Mouse (Mus musculus) lung, embryonic 14.5 days (tissue): ENCODE data around the gene Pole4. TPM values are rescaled to one million over a fixed set of nuclear protein-coding genes. Genes with fewer than 3 reads are reported as not detected.

ENCODE experiments used
- ATAC-seq: fragments of 200-750 bp; cut with Nextera tagmentation; 2 replicates; pipeline ENCODE4 v1.8.0; 2017; ENCODE audit warnings: mild to moderate bottlenecking, moderate TSS enrichment, moderate library complexity; ENCODE audit not compliant: insufficient read depth
- DNase-seq: peaks from one replicate; pipeline ENCODE4 v3.0.0-alpha.2; 2015
- H3K27ac ChIP-seq: fragments of 300-500 bp; sonication (generic); 2 replicates; pipeline ENCODE4 v1.5.1; 2014; ENCODE audit warnings: low read depth, mild to moderate bottlenecking, moderate library complexity
- H3K27me3 ChIP-seq: fragments of 300-500 bp; sonication (generic); 2 replicates; pipeline ENCODE4 v1.6.1; 2014; ENCODE audit warnings: low read length, control low read depth; ENCODE audit not compliant: insufficient read depth
- H3K36me3 ChIP-seq: fragments of 300-500 bp; sonication (generic); 2 replicates; pipeline ENCODE4 v1.6.1; 2014; ENCODE audit warnings: control low read depth; ENCODE audit not compliant: insufficient read depth
- H3K4me1 ChIP-seq: fragments of 300-500 bp; sonication (generic); 2 replicates; pipeline ENCODE4 v1.6.1; 2014; ENCODE audit warnings: antibody characterized with exemption, control low read depth; ENCODE audit not compliant: insufficient read depth
- H3K4me2 ChIP-seq: fragments of 300-500 bp; sonication (generic); 2 replicates; pipeline ENCODE4 v1.6.1; 2014; ENCODE audit warnings: mild to moderate bottlenecking
- H3K4me3 ChIP-seq: fragments of 300-500 bp; sonication (generic); 2 replicates; pipeline ENCODE4 v1.5.1; 2014; ENCODE audit warnings: low read depth, low read length
- H3K9ac ChIP-seq: fragments of 300-500 bp; sonication (generic); 2 replicates; pipeline ENCODE4 v1.6.1; 2014
- H3K9me3 ChIP-seq: fragments of 300-500 bp; sonication (generic); 2 replicates; pipeline ENCODE4 v1.6.1; 2016; ENCODE audit warnings: low read depth, low read length, control low read depth
- CTCF ChIP-seq: IDR thresholded peaks from 2 replicates; pipeline ENCODE4 v1.5.1; 2016; ENCODE audit warnings: antibody characterized with exemption, low read depth
- WGBS: fragments of 180-500 bp; shearing (Covaris S2); extraction: QIAGEN DNeasy Blood & Tissue Kit; methylation state at CpG from one replicate; pipeline ENCODE4 v1.1.7; 2014; 5-methylcytosine and 5-hydroxymethylcytosine counted together
- polyA plus RNA-seq: library from polyadenylated mRNA; unstranded; fragments of >200 nt; fragmentation: Nextera tagmentation; extraction: Ambion mirVana; gene quantifications from 2 replicates; pipeline ENCODE4 v1.2.1, GENCODE M21; 2014

Gene Pole4
- polyA plus RNA-seq, 1 experiment from 2014 or later: 119 TPM

DNA sequence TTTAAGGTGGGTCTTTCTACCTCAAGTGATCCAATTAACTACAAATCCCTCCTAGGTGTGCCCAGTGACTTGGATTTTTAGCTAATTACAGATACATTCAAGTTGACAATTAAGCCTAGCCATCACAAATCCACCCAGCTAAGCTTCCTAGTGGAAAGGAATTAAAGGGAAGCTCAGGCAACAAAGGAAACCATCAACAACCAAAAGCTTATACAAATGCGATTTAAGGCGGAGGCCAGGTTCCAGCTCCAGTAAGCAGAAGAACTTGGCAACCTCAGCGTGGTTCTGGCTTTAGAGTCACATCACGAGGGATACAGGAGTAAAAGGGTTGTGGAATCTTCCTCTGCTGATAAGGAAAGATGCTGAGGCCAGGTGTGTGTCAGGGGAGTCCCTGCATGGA is 92.0 kb downstream of the Pole4 start:
- 71% methylated on average over 4 of the region's 4 CpGs for WGBS
- Histone ChIP-seq H3K4me2 (no peak overlapping the region), H3K27me3 (no peaks in the 10 kb centered on the region), H3K36me3 (no peaks in the 10 kb centered on the region), H3K4me1 (no peaks in the 10 kb centered on the region), H3K27ac (no peak overlapping the region), H3K9ac (no peak overlapping the region), H3K9me3 (no peaks in the 10 kb centered on the region), H3K4me3 (no peak overlapping the region)
- ATAC-seq: no peak
- TF ChIP-seq CTCF: no peak
- DNase-seq: no peak

DNA sequence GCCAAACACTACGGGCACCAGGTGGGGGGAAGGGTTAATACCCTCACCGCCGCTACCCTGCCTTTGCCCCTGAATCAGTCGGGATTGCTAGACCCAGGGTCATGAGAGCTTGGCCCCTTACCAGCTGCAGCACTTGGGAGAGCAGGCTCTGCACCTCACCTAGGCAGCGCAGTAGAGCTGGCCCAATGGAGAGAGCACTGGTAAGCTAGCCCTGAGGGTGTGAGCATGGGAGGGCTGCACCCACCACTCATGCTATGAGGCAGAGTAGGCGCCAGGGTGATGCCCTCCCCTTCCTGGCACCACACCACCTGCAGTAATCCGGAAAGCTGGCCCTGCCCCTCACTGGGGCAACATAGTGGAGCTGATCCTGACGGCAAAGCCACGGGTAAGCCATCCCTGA is 94.1 kb downstream of the Pole4 start:
- ATAC-seq (no peak), DNase-seq (no peak)
- Histone ChIP-seq H3K27me3 (no peaks in the 10 kb centered on the region), H3K9ac (no peak overlapping the region), H3K4me3 (no peak overlapping the region), H3K36me3 (no peaks in the 10 kb centered on the region), H3K4me1 (no peaks in the 10 kb centered on the region), H3K27ac (no peak overlapping the region), H3K4me2 (no peak overlapping the region), H3K9me3 (no peaks in the 10 kb centered on the region)
- no peak for TF ChIP-seq CTCF
- WGBS: 66% methylated on average over 9 of the region's 9 CpGs

DNA sequence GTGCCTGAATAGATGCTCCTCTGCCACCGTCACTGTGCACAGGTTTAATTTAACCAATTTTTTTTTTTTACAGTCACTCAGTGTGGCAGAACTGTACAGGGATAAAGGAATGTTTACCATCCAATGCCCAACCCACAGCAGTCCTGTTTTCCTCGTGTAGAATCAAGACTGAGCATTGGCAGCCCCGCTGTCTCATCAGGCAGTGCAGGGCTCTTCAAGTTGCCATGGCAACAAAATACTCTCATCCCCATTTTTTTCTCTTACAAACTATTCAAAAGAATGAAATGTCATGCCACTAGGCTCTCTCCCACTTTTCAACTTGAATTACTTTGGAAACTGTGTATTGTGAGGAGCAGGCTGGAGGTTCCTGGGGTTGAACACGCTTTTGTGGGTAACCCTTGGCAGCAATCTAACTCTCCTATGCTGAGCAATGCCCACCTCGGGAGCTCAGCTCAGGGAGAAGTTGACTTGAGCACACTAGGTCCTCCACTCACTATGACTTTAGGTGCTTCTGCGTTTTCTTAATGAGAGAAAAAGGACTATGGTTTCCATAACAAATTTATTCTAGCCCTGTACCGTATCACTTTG is 95.7 kb downstream of the Pole4 start:
- no peak overlapping the region for H3K9ac ChIP-seq
- peak; percentile 18 for DNase-seq
- TF ChIP-seq CTCF: no peak
- H3K27me3 ChIP-seq: no peaks in the 10 kb centered on the region
- H3K4me2 ChIP-seq: no peak overlapping the region
- ATAC-seq: no peak
- no peaks in the 10 kb centered on the region for H3K9me3 ChIP-seq
- no peak overlapping the region for H3K27ac ChIP-seq
- 70% methylated on average over 7 of the region's 7 CpGs for WGBS
- no peaks in the 10 kb centered on the region for H3K4me1 ChIP-seq
- H3K4me3 ChIP-seq: no peak overlapping the region
- H3K36me3 ChIP-seq: no peaks in the 10 kb centered on the region

DNA sequence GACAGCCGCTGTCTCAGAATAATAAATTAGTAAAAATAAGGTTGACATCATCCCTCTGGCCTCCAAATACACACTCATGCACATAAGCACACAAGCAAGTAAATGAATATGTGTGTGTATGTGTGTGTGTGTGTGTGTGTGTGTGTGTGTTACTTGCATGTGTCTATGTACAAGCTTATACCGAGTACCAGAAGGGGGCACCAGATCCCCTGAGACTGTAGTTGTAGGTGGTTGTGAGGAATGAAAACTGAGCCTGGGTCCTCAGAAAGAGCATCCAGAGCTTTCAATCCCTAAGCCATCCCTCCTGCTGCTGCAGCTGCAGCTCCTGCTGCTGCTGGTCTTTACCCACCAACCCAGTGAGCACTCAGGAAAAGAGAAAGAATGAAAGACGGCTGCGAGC is 96.4 kb downstream of the Pole4 start:
- Histone ChIP-seq H3K36me3 (no peaks in the 10 kb centered on the region), H3K27ac (no peak overlapping the region), H3K9ac (no peak overlapping the region), H3K27me3 (no peaks in the 10 kb centered on the region), H3K4me1 (no peaks in the 10 kb centered on the region), H3K4me3 (no peak overlapping the region), H3K9me3 (no peaks in the 10 kb centered on the region), H3K4me2 (no peak overlapping the region)
- TF ChIP-seq CTCF: 0 out of 2 replicates have a peak, but pooled peaks have one; percentile 8
- DNase-seq: no peak
- WGBS: 95% methylated on average over 4 of the region's 4 CpGs
- ATAC-seq: no peak

DNA sequence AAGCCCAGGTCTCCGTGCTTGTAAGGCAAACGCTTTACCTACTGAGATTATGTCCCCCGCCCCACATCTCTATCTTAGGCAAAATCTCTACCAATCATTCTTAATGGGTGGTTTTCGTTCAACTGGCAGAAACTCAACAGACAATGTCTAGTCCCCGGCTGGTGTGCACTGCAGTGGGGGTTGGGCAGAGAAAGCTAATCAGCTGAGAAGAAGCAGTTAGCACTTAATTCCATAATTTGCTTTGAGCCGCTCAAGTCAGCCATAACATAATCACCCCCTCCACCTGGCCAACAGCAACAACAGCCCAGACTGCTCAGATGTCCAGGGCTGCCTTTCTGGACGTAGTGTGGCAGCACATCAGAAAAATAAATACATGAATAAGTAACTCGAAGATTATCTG is 100.4 kb downstream of the Pole4 start:
- Histone ChIP-seq H3K4me2 (no peak overlapping the region), H3K4me3 (no peak overlapping the region), H3K27ac (no peak overlapping the region), H3K9me3 (no peaks in the 10 kb centered on the region), H3K27me3 (no peaks in the 10 kb centered on the region), H3K36me3 (no peaks in the 10 kb centered on the region), H3K9ac (no peak overlapping the region), H3K4me1 (no peaks in the 10 kb centered on the region)
- WGBS: 61% methylated on average over 8 of the region's 8 CpGs
- ATAC-seq (no peak), DNase-seq (no peak)
- no peak for TF ChIP-seq CTCF

DNA sequence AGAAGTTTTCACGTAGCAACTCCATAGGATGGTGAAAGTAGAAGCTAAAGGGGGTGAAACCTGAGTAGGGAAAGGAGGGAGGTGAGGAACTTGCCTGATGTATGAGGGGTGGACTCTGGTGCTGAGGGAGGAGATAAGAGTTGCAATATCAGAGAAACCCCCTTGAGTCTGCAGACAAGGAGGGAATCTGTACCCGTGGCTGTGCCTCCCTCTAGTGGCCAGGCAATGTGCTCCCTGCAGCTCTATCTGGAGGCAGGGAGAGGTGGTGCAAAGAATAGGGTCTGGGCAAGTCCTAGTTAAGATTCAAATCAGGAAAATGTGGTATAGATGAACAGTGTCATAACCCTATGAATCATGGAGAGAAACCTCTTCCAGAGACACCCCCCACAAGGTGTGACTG is 101.5 kb downstream of the Pole4 start:
- no peak overlapping the region for H3K9ac ChIP-seq
- no peaks in the 10 kb centered on the region for H3K4me1 ChIP-seq
- TF ChIP-seq CTCF: peak; percentile 80
- H3K36me3 ChIP-seq: no peaks in the 10 kb centered on the region
- 0 out of 2 replicates have a peak, but pooled peaks have one; percentile 44 for ATAC-seq
- H3K27ac ChIP-seq: no peak overlapping the region
- H3K27me3 ChIP-seq: no peaks in the 10 kb centered on the region
- H3K4me3 ChIP-seq: no peak overlapping the region
- DNase-seq: peak; percentile 62
- WGBS: 32% methylated on average over 2 of the region's 2 CpGs
- no peak overlapping the region for H3K4me2 ChIP-seq
- H3K9me3 ChIP-seq: no peaks in the 10 kb centered on the region

DNA sequence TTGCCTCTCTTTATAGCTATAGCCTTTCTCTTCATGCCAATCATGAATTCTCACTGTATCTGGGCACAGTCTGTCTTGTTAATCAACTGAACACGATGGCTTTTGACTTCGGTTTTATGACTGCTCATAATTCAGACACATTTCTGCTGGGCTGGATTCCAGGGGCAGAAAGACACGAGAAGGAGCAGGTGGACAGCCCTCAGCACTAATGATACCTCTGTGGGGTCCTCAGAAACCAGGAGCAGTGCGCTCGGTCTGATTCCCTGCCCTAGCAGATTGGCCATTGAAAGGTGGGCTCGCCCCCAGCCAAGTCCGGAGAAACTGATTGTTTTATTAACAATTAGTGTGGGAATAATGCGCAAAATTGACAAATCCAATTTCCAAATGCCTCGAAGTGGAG is 101.9 kb downstream of the Pole4 start:
- Histone ChIP-seq H3K27ac (no peak overlapping the region), H3K4me1 (no peaks in the 10 kb centered on the region), H3K4me3 (no peak overlapping the region), H3K9ac (no peak overlapping the region), H3K9me3 (no peaks in the 10 kb centered on the region), H3K36me3 (no peaks in the 10 kb centered on the region), H3K27me3 (no peaks in the 10 kb centered on the region), H3K4me2 (no peak overlapping the region)
- DNase-seq: no peak
- no peak for TF ChIP-seq CTCF
- 82% methylated on average over 9 of the region's 9 CpGs for WGBS
- ATAC-seq: no peak

DNA sequence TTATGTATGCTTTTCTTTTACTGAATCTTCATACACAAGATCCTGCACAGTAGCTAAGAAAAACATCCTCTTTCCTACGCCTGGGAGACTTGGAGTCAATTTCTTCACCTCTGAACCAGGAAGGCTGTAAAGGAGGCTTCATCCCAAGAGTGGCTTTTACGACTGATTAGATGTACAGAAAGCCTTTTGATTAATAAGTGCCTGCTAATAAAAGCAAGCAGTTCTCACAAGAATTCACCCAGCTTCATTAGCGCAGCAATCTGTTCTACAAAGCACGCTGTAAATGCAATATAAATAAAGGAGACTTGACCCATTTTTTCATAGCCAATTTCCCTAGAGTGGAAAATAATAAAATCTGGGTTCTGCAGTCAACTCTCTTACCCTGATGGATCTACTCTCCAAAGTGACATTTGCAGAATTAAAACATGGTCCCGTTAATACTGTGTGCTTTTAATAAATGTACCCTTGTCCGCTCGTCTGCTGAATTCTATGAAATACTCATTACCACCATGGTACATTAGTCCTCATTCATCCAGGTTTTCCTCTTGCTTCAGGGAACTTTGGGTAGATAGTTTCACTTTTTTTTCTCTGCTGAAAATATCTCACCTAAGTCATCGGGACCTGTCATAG is 109.6 kb downstream of the Pole4 start:
- Histone ChIP-seq H3K9me3 (no peaks in the 10 kb centered on the region), H3K9ac (no peak overlapping the region), H3K4me1 (no peaks in the 10 kb centered on the region), H3K27me3 (no peaks in the 10 kb centered on the region), H3K4me2 (no peak overlapping the region), H3K27ac (no peak overlapping the region), H3K36me3 (no peaks in the 10 kb centered on the region), H3K4me3 (no peak overlapping the region)
- TF ChIP-seq CTCF: no peak
- DNase-seq: no peak
- WGBS: 70% methylated on average over 8 of the region's 8 CpGs
- no peak for ATAC-seq
